20 mouse cellular contexts compared by ENCODE assay signal in genomic region chr8:114007103-114007502, GRCm38 (mm10).
A peak's percentile ranks its signal among the peaks of the same experiment; 100 is the strongest.
DNase-seq lines count a peak whose midpoint lies in the region; ATAC-seq and TF ChIP-seq lines count a peak whose summit lies in the region.
"Had no signal": no experiment of that assay in that cellular context is flagged by ENCODE, and none has a peak within 500 bp of the region (broad histone marks: within the 10 kb centered on the region; RNA-seq: fewer than 3 reads in every experiment).

No protein-coding gene starts in this region.

- H3K4me2 ChIP-seq in forebrain, postnatal 0 days (ENCODE audit: low read depth), result no peak overlapping the region
- H3K4me2 ChIP-seq in forebrain, embryonic 16.5 days (ENCODE audit: low read length), result no peak overlapping the region
- H3K4me2 ChIP-seq in midbrain, embryonic 14.5 days (ENCODE audit: low read length), result no peak overlapping the region
- H3K4me2 ChIP-seq: embryonic facial prominence, embryonic 12.5 days; midbrain, embryonic 11.5 days; neural tube, embryonic 13.5 days had no signal

- no peaks in the 10 kb centered on the region for H3K36me3 ChIP-seq in forebrain, postnatal 0 days (ENCODE audit: insufficient read depth)
- no peaks in the 10 kb centered on the region for H3K36me3 ChIP-seq in forebrain, embryonic 16.5 days (ENCODE audit: control insufficient read depth, insufficient read depth)
- H3K36me3 ChIP-seq in midbrain, embryonic 14.5 days (ENCODE audit: control insufficient read depth, insufficient read depth, low read length), result no peaks in the 10 kb centered on the region
- H3K36me3 ChIP-seq in midbrain, embryonic 10.5 days, result no peaks in the 10 kb centered on the region
- H3K36me3 ChIP-seq: embryonic facial prominence, embryonic 12.5 days; neural tube, embryonic 13.5 days had no signal

- no peaks in the 10 kb centered on the region for H3K27me3 ChIP-seq in forebrain, postnatal 0 days (ENCODE audit: insufficient read depth, low read length)
- no peaks in the 10 kb centered on the region for H3K27me3 ChIP-seq in forebrain, embryonic 16.5 days (replicated peaks; ENCODE audit: control insufficient read depth, insufficient read depth, low read length)
- H3K27me3 ChIP-seq in midbrain, embryonic 14.5 days (ENCODE audit: control insufficient read depth, insufficient read depth, low read length), result no peaks in the 10 kb centered on the region
- H3K27me3 ChIP-seq in midbrain, embryonic 10.5 days (ENCODE audit: low read depth, poor library complexity, severe bottlenecking), result no peaks in the 10 kb centered on the region
- H3K27me3 ChIP-seq: embryonic facial prominence, embryonic 12.5 days; neural tube, embryonic 13.5 days had no signal

- 60% methylated on average over 10 of the region's 10 CpGs for WGBS in forebrain, postnatal 0 days
- 73% methylated on average over 10 of the region's 10 CpGs for WGBS in forebrain, embryonic 16.5 days
- 61% methylated on average over 10 of the region's 10 CpGs for WGBS in midbrain, embryonic 14.5 days
- 91% methylated on average over 10 of the region's 10 CpGs for WGBS in midbrain, embryonic 10.5 days

- DNase-seq in forebrain, postnatal 0 days, result peak; percentile 59
- DNase-seq in midbrain, embryonic 14.5 days, result peak; percentile 34
- no peak for DNase-seq in midbrain, embryonic 10.5 days (ENCODE audit: low spot score)
- DNase-seq in left cerebral cortex, postnatal 14 days (ENCODE audit: low spot score in 2 of 2), result peak; percentile 54 to 89
- DNase-seq in testis, postnatal 14 days (ENCODE audit: low spot score), result no peak
- DNase-seq: adrenal gland, adult 2 months; cerebellum, adult 11-12 months; cerebellum, postnatal 36 days; heart, adult 2 months; kidney, adult 2 months; kidney, postnatal 14 days; lung, adult 18-20 months; lung, postnatal 36 days; spleen, adult 18-20 months; thymus, postnatal 36 days had no signal

- H3K27ac ChIP-seq in forebrain, postnatal 0 days (ENCODE audit: low read depth, low read length), result no peak overlapping the region
- H3K27ac ChIP-seq in forebrain, embryonic 16.5 days (ENCODE audit: low read length), result no peak overlapping the region
- H3K27ac ChIP-seq in midbrain, embryonic 14.5 days (replicated peaks; ENCODE audit: low read depth, low read length), result no peak overlapping the region
- no peak overlapping the region for H3K27ac ChIP-seq in midbrain, embryonic 10.5 days (replicated peaks)
- H3K27ac ChIP-seq: embryonic facial prominence, embryonic 12.5 days; heart, adult 2 months; neural tube, embryonic 13.5 days had no signal

- no peaks in the 10 kb centered on the region for H3K4me1 ChIP-seq in forebrain, postnatal 0 days (ENCODE audit: insufficient read depth)
- no peaks in the 10 kb centered on the region for H3K4me1 ChIP-seq in forebrain, embryonic 16.5 days (replicated peaks; ENCODE audit: control insufficient read depth, insufficient read depth, low read length)
- H3K4me1 ChIP-seq in midbrain, embryonic 14.5 days (ENCODE audit: control insufficient read depth, insufficient read depth, low read length), result no peaks in the 10 kb centered on the region
- H3K4me1 ChIP-seq in midbrain, embryonic 10.5 days, result no peaks in the 10 kb centered on the region
- H3K4me1 ChIP-seq: embryonic facial prominence, embryonic 12.5 days; neural tube, embryonic 13.5 days had no signal

- H3K4me3 ChIP-seq in forebrain, postnatal 0 days (ENCODE audit: low read depth, low read length), result no peak overlapping the region
- no peak overlapping the region for H3K4me3 ChIP-seq in forebrain, embryonic 16.5 days (replicated peaks; ENCODE audit: low read length)
- no peak overlapping the region for H3K4me3 ChIP-seq in midbrain, embryonic 14.5 days (replicated peaks; ENCODE audit: low read depth, low read length)
- no peak overlapping the region for H3K4me3 ChIP-seq in midbrain, embryonic 10.5 days
- H3K4me3 ChIP-seq: embryonic facial prominence, embryonic 12.5 days; heart, adult 2 months; neural tube, embryonic 13.5 days had no signal

- no peak overlapping the region for H3K9ac ChIP-seq in forebrain, postnatal 0 days
- no peak overlapping the region for H3K9ac ChIP-seq in forebrain, embryonic 16.5 days (replicated peaks; ENCODE audit: low read depth, low read length)
- no peak overlapping the region for H3K9ac ChIP-seq in midbrain, embryonic 14.5 days (replicated peaks; ENCODE audit: low read length)
- H3K9ac ChIP-seq: embryonic facial prominence, embryonic 12.5 days; neural tube, embryonic 13.5 days had no signal

- no peaks in the 10 kb centered on the region for H3K9me3 ChIP-seq in forebrain, postnatal 0 days (ENCODE audit: low read length)
- 0 out of 2 replicates have a peak, but pooled peaks cover 3% of the 10 kb centered on the region for H3K9me3 ChIP-seq in forebrain, embryonic 16.5 days (ENCODE audit: control insufficient read depth, low read length)
- H3K9me3 ChIP-seq in midbrain, embryonic 14.5 days (ENCODE audit: control insufficient read depth, low read length), result peaks cover 3% of the 10 kb centered on the region; the same call in 1 of the 2 replicates
- H3K9me3 ChIP-seq in midbrain, embryonic 10.5 days (replicated peaks), result no peaks in the 10 kb centered on the region
- H3K9me3 ChIP-seq: embryonic facial prominence, embryonic 12.5 days; neural tube, embryonic 13.5 days had no signal

- no peak for TF ChIP-seq CTCF in forebrain, postnatal 0 days (IDR thresholded peaks at IDR 0.05; ENCODE audit: low read depth)

- intact Hi-C loops in left cerebral cortex, postnatal 14 days (cut with DNase I), result no loop called here

- peak; percentile 80 for ATAC-seq in forebrain, postnatal 0 days
- ATAC-seq in forebrain, embryonic 16.5 days, result no peak
- ATAC-seq in midbrain, embryonic 14.5 days (ENCODE audit: low FRiP score, low TSS enrichment), result no peak
- ATAC-seq in CD4-positive, CD25-positive, alpha-beta regulatory T cell, adult 4 months, result no peak

Comparison
In these comparisons a context has a peak if more than half of its experiments do, and no peak if none do; other contexts are left out.
1. DNase-seq: peak in forebrain, postnatal 0 days (single experiment), midbrain, embryonic 14.5 days (single experiment) and left cerebral cortex, postnatal 14 days (2 of 2); none in midbrain, embryonic 10.5 days (single experiment) and testis, postnatal 14 days (single experiment).